Mouse (Mus musculus) T-helper 17 cell (primary cell): ENCODE data around the gene Smtn.

Experiments used
- in situ Hi-C, 2 experiments: fragments of 300-600 bp; cut with MboI, MseI; formaldehyde crosslinking; loops; 1 replicate in 1 of 2; 2 replicates in 1 of 2; pipeline ENCODE4 v1.15.1; 2025; ENCODE audit warnings: high pct_unique_total_duplicates in 2 of 2

Gene Smtn

DNA sequence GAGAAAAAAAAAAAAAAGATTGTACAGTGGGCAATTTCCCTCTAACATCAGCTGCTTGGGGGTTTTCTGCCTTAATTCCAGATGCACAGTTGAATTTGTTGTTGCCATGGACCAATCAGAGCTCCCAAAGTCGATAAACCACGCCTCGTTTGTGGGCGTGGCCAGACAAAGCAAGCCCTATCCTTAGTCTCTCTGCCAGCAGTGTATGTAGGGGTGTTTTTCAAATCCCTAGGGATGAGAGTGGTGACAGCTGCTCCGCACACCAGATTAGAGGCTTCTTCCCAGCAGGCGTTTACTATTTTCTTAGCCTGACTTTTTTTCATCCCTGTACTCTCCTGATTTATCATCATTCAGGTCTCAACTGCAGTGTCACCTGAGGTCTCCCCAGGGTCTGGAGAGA, 7.6 kb upstream of the Smtn start:
- in situ Hi-C loops, result no loop called here

DNA sequence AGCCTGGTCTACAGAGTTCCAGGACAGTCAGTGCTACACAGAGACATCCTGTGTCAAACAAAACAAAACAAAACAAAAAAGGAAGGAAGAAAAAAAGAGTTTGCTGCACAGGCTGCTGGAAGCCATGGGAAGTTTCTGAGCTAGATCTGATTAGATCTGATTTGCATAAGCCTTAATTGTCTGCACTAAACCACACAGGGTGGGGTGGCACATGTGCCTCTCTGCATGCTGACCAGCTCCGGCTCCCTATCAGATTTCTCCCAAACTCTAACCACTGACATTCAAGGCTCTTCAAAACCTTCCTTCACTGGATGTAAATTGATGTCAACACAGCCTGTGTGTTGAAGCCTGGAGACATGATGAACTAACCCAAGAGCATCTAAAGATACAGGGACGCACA, 6.6 kb upstream of the Smtn start:
- in situ Hi-C loops, result no loop called here

DNA sequence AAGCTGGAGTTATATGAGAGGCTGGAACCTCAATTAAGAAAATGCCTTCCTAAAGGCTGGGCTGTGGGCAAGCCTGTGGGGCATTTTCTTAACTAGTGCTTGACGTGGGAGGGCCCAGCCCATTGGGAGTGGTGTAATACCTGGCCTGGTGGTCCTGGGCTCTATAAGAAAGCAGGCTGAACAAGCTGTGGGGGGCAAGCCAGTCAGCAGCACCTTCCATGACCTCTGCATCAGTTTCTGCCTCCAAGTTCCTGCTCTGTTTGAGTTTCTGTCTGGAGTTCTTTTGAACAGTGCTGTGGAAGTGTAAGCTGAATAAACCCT, 5.8 kb upstream of the Smtn start:
- in situ Hi-C loops, result no loop called here

DNA sequence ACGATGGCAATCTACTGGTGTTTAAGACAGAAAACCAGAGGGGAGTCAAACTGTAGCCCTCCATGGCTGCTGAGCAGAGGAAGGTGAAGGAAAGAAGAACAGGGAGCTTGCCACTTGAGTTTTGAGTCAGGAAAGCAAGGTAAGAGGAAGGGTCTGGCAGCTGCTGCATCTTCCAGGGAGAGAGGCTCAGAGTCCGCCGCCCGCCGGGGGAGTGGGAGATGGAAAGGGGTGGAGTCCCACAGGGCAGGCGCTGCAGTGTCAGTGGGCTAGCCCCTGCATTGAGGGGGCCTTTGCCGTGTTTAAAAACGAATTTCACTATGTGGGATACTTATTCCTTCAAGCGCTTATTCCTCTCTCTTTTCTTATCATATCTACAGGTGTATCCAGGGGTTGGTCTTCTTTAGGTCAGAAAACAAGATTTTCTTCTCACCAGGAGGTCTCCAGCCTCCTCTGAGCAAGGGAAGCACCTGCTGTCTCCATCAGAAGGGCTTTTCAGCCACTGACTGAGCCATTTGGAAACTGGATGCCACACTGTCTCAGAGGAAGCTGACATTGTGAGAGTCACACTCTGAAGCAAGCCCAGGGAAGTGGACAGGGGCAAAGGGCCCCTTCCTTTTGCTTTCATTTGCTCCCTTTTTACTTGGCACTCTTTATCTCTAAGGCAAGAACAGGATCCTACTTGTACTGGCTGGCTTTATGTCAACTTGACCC, 5.3 kb upstream of the Smtn start:
- in situ Hi-C loops, result no loop called here

DNA sequence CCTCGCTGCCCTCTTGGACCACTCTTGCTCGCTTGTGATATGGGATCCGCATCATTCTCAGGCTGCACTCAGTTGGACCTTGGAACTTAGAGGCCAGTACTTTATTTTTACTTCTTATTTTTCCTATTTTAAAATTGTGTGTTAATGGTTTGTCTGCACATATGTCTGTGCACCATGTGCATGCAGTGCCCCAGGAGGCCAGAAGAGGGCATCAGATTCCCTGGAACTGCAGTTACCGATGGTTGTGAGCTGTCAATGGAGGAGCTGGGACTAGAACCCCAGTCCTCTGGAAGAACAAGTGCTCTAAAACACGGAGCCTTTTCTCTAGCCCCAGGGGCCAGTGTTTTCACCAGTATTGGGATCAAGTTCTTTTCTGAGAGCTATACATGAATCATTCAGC, 4.0 kb upstream of the Smtn start:
- in situ Hi-C loops, result no loop called here

DNA sequence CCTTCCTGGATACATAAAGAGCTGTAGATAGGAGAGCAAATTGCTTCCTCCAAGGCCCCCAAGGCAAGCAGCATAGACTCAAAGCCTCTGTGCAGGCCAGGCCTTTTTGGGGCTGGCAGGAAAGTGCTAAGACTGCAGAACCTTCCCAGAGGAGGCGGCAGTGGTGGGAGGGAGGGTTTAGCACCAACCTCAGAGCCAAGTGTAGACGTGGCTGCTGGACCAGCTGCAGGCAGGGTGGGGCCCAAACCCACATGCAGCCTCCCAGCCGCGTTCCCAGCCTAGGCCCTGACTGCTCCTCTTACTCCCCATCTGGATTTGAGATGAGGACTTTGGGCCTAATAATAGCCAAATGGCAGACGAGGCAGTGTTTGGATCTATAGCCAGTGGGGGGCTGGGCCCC, 2.6 kb upstream of the Smtn start:
- in situ Hi-C loops, result no loop called here

DNA sequence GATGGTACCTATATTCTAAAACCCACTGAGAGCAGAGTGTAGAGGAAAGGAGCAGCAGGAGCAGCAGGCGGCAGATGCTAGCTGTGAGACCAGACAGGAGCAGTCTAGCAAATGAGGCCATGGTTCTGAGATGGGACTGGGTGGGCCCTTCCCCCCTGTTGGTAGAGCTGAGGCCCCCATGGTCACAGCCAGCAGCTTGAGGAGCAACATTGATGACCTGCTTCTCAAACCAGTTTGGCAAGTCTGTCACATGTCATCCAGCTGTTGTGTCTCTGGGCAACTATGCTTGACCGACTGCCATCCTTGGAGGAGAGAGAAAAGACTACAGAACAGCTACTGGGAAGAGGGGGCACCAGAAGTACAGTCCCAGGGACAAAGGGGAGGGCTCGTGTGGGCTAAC, 1.5 kb upstream of the Smtn start:
- in situ Hi-C loops, result no loop called here

DNA sequence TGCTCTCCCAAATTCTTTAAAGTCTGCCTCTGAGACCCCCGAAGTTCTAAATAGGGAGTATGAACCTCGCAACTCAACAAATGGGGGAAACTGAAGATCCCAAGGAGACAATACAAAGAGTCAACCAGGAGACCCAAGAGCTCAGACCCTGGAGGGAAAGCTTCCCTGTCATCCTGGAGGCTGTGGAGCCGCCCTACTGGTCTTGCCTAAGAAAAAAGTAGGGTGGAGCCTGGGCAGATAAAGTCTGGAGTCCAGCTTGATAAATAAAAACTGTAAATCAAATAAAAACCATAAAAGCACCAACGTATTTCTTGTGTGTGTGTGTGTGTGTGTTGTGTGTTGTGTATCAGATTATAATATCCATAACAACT, 601 bp downstream of the Smtn start:
- in situ Hi-C loops, result no loop called here

DNA sequence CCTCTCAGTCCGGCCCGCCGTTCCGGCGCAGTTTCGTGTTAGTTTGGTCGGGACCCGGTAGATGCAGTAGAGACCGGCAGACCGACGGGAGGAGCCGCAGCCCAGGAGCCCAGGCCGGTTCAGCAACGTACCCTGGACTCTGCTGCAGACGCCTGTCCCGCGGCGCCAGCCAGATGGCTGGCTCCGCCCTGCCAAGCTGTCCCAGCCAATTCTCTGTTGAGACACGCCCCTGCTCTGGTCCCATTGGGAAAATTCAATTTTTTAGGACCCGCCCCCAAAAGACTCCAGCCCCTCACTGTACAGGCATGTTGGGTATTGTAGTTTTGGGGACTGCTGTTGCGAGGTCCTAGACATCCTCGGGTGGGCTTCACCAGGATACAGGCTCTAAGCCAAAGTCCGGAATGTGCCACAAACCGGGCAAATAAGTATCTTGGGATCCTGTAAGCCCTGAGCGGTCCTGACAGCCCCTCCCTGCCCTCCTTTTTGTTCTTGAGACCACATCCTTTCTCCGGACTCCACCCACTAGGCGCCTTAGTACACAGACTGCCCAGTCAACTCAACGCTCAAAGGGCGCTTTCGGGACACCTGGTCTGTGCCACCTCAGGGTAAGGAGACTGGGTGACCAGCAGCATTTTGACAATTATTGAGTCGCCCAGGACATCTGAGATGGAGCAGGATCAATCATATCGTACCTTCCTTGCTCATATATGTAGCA, 1.1 kb downstream of the Smtn start:
- in situ Hi-C loops, result no loop called here

DNA sequence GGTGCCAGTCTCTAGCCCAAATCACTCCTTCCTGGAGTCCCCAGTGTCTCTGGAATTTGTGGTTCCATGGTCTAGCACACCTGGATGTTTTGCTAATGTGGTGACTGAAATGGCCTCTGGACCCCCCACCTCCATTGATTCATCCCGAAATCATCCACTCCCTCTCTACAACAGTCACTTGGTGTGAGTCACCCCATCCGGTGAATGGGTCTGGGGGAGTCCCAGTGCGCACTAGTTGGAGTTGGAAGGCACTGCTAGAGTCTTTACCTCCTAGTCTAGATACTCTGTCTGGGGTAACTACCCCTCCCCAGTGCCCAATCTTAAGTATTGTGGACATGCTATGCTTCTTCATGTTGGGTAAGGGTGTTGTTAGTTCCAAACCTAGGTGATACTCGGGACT, 2.1 kb downstream of the Smtn start:
- in situ Hi-C loops, result no loop called here

DNA sequence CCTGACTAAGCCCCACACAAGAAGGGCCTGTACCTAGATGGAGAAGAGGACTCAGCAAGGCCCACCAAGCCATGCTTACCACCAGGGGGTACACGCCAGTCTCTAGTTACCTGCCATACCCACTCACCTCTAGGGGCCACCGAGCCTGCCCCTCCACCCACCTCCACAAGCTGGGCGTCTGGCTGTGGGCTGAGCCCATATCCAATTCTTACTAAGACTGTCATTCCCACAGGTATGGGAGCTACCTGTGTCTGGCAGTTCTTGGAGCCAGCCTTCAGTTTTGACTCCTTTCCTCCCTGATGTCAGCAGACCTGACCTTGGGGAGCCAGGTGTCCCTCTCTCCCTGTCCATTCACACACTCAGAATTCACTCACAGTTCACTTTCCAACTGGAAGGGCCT, 2.7 kb downstream of the Smtn start:
- in situ Hi-C loops, result no loop called here

DNA sequence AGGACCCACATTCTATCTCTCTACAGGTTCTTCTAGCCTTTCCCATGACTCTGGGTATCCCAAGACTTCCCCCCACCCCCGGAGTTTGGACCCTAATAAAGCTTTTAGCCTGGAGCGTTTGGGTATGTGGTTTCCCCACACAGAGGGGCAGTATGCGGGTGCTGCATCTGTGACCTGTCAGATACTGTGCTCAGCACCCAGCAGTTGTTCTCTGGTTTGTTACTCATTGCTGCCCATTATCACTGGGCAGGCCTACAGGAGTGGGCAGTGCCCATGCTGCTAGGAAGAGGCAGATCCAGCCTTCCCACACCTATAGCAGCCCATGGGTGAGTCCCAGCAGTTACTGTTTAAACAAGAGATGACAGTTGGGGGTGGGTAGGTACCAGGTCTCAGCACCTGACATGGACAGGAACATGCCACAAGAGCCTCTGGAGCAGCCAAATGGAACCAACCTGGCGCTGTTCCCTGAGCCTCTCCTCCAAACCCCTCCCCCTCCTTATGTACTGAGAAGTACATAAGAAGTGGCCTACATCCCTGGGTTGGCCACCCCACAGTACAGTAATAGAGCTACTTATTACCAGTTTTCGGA, 3.6 kb downstream of the Smtn start:
- in situ Hi-C loops, result no loop called here

DNA sequence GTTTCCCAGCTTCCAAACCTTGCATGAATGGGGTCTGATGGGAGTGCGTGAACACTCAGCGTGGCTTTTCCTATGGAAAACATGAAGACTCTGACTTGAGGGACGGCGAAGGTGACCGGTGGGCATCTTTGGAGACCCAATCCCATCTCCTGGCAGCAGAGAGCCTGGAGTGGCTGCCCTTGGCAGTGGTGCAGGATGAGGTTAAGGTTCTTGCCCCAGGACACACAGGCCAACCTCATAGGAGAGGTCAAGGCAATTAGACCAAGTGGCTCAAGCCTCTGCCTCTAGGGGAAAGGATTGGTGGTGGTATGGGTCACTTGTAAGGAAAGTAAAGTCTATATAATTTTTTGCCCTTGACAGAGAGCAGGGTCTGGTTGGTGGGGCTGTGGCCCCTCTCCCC, 4.3 kb downstream of the Smtn start:
- in situ Hi-C loops, result no loop called here

DNA sequence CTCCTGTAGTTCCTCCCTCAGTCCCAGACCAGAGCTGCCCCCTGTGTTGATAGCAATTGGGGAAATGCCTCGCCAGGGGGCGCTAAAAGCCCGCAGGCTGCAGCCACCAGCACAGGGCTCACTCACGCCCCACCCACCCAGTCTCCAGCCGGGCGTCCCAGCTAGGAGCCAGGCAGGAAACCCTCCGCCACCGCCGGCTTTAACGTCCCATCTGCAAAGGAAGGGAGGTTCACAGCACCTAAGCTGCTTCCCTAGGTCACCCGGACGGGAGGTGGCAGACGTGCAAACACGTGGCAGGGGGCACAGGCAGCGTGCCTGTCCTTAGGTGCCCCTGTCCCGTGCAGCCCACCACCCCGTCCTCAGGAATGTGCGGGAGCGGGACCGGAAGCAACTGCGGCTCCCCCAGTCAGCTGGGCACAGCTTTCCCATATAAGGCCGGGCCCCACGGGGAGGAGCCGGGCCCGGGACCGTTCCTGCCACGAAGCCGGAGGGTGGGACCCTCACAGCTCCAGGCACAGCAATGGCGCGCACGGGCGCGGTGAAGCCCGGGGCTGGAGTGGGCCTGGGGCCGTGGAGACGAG, 4.9 kb downstream of the Smtn start:
- in situ Hi-C loops, result no loop called here

DNA sequence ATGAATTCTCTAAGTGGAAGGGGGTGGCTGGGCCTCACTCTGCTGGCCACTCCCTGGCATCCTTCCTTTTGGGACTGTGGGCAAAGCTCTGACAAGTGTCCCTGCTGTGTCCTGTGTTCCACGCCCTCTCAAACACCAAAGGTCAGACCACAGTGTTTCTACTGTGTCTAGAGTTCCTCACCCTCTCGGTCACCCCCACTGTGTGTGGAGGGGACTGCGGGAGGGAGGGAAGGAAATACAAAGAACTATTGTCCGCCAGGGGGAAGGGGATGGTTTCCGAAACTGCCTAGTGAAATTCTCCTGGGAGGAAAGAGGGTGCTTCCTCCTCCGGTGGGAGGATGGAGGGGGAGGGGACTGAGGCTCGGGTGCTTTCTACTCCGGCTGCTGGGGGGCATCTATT, 5.5 kb downstream of the Smtn start:
- in situ Hi-C loops, result no loop called here

DNA sequence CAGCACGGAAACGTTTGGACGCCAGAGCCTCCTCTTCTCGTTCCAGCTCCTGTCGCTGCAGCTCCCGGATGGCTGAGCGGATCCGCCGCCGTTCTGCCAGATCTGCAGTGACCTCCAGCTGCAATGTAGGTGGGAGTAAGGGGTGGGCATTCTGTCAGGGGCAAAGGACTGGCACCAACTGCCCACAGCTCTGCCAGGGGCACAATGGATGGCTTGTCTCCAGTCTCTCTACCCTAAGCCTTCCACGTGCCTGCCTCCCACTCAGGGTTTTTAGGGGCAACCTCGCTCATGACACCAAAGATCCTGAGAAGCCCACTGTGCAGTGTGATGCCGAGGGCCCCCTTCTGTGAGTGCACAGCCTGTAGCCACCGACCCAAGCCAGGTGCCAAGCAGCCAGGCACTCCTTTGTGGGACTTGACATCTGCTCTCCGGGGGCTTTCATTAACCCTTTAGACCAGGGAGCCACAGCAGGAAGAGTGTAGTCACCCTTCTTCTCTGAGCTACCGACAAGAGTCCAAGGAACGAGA, 6.9 kb downstream of the Smtn start:
- in situ Hi-C loops, result no loop called here

DNA sequence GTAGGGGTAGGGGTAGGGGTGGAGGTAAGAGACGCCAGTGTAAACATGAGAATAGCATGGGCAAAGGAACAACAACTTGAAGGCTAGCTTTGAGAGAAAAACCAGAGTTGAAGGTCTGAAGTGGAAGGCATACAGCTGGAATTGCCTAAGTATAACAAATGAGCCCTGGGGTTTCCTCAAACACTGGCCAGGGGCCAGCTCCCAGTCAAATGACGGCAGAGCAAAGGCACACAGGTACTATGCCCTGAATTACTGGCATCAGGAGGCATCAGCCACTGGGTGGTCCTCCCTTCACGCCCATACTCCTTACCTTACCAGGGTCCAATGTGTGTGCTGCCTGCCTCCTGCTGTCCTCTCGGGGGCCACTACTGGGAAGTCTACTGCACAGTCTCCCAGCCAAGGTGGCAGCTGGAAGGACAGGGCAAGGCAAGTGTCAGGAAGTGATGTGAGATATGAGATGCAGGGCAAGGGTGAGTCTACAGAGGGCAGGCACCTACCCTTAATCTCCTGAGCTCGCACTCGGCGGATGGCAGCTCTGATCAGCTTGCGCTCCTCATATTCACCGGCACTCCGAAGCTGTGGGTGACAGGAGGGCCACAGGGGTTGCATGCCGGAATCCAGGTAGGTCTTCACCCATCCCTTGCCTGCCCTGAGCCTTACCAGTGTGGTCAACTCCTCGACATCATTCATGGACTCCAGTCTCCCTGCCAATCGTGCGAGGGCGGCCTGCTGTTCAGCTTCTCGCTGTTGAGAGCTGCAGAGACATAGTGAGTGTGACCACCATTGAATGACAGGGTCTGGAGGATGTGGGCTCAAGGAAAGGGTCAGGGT, 8.1 kb downstream of the Smtn start:
- in situ Hi-C loops, result no loop called here

DNA sequence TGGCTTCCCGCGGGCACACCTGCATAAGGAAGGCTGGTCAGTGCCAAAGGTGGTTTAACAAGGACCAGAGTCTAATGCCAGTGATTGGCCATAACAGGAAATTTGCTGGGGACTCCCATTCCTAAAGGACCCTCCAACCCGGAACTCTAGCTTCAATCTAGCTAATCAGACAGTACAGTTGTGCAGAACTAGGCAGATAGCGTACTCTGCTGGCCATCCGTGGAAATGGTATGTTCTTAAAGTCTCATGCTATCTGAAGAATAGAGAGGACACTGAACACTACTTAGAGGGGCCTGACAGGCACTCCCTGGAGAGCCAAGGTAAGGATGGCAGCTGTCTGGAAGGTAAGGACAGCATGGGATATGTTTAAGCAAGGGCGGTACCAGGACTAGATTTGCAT, 8.8 kb downstream of the Smtn start:
- in situ Hi-C loops, result no loop called here

DNA sequence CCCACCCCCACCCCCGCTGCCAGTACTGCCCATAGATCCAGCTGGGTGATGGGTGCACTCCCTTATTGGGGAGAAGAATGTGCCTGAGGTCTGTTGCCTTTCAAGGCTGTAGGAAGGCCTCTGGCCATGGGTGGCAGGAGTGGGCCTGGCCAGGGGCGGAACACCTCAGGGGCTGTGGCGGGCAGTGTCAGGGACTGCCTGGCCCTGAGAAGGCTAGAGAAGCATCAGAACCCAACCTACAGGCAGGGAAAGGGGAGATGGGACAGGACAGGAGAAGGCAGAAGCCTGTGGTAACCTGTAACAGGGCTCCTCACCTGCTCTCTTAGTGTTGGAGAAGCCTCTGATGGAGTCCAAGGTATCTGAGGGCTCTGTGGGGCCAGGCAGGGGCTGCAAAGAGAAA, 9.7 kb downstream of the Smtn start:
- in situ Hi-C loops, result no loop called here

DNA sequence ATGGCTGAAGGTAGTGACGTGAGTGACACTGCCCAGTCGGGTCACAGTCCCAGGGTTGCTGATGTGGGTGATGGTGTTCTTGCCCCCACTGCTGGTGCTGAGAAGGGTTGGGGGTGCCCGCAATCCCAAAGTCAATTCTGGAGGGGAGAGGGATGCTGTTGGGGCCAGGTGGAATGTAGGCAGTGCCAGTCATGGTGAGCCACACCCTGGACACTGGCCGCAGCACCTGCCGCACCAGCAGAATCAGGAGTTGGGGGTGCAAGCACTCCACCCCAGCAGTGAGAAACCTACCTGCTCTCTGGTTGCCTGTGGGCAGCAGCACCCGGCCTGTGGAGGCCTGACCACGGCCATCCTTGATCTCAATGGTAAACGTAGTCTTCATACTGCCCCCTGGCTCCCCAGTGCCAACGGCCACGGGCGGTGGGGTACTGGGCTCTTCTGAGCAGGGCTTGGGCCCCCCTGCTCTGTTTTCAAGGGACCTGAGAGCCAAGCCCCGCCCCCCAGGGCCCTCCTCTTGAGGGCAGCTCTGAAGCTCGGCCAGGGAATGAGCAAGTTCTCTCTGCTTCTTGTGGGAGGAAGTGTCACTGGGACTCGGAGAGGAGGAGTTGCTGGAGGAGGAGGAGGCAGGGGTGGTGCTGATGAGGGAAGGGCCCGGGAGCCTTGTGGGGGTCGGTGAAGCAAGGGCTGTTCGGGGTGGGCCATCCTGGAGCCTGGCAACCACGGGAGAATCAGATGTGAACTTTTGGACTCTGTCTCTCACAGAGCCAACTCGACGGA, 10.7 kb downstream of the Smtn start:
- in situ Hi-C loops, result no loop called here

DNA sequence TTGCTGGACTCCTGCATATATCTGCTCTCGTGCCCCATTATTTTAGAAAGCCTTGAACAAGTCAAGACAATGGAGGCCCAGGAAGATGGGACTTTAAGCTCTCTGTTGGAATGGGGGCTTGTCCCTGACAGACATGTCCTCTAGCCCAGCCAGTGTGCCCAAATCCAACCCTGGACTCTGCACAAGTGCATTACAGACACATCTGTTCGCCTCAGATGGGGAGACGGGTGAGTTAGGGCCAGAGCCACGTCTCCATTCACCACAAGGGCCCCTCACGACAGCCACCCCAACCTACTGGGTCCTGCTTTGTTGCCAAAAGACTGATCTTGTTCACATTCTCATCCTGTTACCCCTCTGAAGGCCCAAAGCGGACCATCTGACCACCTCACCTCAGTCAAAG, 12.2 kb downstream of the Smtn start:
- in situ Hi-C loops, result no loop called here
